21 mouse cellular contexts compared by ENCODE assay signal in the genomic region with DNA sequence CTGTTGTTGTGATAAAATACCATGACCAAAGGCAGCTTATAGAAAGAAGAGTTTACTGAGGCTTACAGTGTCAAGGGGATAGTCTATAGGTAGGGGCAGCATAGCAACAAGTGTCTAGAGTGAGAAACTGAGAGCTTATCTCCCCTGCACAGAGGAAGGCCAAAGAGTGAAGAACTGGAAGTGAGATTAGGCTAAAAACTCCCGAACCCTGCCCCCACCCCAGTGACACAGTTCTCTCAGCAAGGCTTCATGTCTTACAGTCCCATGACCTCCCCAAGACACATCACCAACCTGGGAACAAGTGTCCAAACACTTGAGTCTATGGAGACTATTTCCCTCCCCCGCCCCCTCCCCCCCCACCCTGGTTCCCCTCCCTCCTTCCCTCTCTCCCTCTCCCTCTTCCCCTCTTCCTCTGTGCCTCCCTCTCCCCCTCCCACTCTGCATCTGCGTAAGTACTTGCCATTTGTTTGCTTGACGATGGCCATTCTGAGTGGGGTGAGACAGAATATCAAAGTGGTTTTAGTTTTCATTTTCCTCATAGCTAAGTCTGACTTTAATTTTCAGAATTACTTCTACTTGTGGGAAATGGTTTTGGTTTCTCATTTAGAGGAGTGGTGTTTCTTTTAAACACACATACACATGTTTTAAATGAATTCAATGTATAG. TPM values are rescaled to one million over a fixed set of nuclear protein-coding genes. Genes with fewer than 3 reads are reported as not detected.
DNase-seq lines count a peak whose midpoint lies in the region; ATAC-seq and TF ChIP-seq lines count a peak whose summit lies in the region.
"Had no signal": no experiment of that assay in that cellular context is flagged by ENCODE, and none has a peak within 500 bp of the region (broad histone marks: within the 10 kb centered on the region; RNA-seq: fewer than 3 reads in every experiment).

No protein-coding gene starts in this region.

- H3K4me3 ChIP-seq in liver, embryonic 13.5 days (replicated peaks) = no peak overlapping the region
- H3K4me3 ChIP-seq in G1E (ENCODE audit: low read depth, low read length) = no peak overlapping the region
- H3K4me3 ChIP-seq in neural tube, embryonic 15.5 days (replicated peaks) = no peak overlapping the region
- H3K4me3 ChIP-seq: erythroblast, embryonic 14.5 days; forebrain, embryonic 12.5 days; heart, embryonic 10.5 days; hindbrain, embryonic 15.5 days; myocyte; neural tube, embryonic 13.5 days had no signal

- 38% methylated on average over 4 of the region's 4 CpGs for WGBS in liver, embryonic 13.5 days (ENCODE audit: insufficient replicate concordance)
- 75% methylated on average over 4 of the region's 4 CpGs for WGBS in neural tube, embryonic 15.5 days

- no peak for DNase-seq in liver, embryonic 13.5 days
- no peak for DNase-seq in liver
- peak; percentile 50 for DNase-seq in CD4-positive helper T cell, adult 2 months (ENCODE audit: low read depth, low spot score)
- DNase-seq in G1E (ENCODE audit: low spot score) = no peak
- DNase-seq in cerebellum, postnatal 10 days = no peak
- DNase-seq: adrenal gland, postnatal 14 days; cerebellum, adult 9-10 months; left cerebral cortex, postnatal 4 days; lung, postnatal 4 days; thymus, adult 18-20 months; thymus, postnatal 36 days had no signal

- H3K27me3 ChIP-seq in liver, embryonic 13.5 days = no peaks in the 10 kb centered on the region
- H3K27me3 ChIP-seq in G1E (ENCODE audit: insufficient read depth, low read length) = peaks cover 8% of the 10 kb centered on the region; the same call in 1 of the 2 replicates
- H3K27me3 ChIP-seq in neural tube, embryonic 15.5 days (replicated peaks) = no peaks in the 10 kb centered on the region
- H3K27me3 ChIP-seq: forebrain, embryonic 12.5 days; hindbrain, embryonic 15.5 days; neural tube, embryonic 13.5 days had no signal

- H3K36me3 ChIP-seq in liver, embryonic 13.5 days = no peaks in the 10 kb centered on the region
- H3K36me3 ChIP-seq in G1E (replicated peaks) = no peaks in the 10 kb centered on the region
- no peaks in the 10 kb centered on the region for H3K36me3 ChIP-seq in neural tube, embryonic 15.5 days
- H3K36me3 ChIP-seq: forebrain, embryonic 12.5 days; heart, embryonic 10.5 days; hindbrain, embryonic 15.5 days; neural tube, embryonic 13.5 days had no signal

- H3K4me2 ChIP-seq in liver, embryonic 13.5 days = no peak overlapping the region
- no peak overlapping the region for H3K4me2 ChIP-seq in neural tube, embryonic 15.5 days
- H3K4me2 ChIP-seq: forebrain, embryonic 12.5 days; hindbrain, embryonic 15.5 days; neural tube, embryonic 13.5 days had no signal

- ATAC-seq in liver, embryonic 13.5 days (ENCODE audit: low read depth) = peak; percentile 39; the same call in 1 of the 2 replicates
- 0 out of 2 replicates have a peak, but pooled peaks have one; percentile 15 for ATAC-seq in G1E (ENCODE audit: extremely low read depth, insufficient number of reproducible peaks, low FRiP score, poor library complexity, severe bottlenecking)
- peak; percentile 39 for ATAC-seq in inflammation-experienced regulatory T-cells, adult 6 months
- ATAC-seq in neural tube, embryonic 15.5 days (ENCODE audit: low FRiP score) = no peak
- ATAC-seq: intestine, postnatal 0 days; midbrain, embryonic 16.5 days had no signal

- H3K9me3 ChIP-seq in liver, embryonic 13.5 days (replicated peaks) = no peaks in the 10 kb centered on the region
- H3K9me3 ChIP-seq in G1E (replicated peaks) = no peaks in the 10 kb centered on the region
- H3K9me3 ChIP-seq in neural tube, embryonic 15.5 days (replicated peaks) = no peaks in the 10 kb centered on the region
- H3K9me3 ChIP-seq: forebrain, embryonic 12.5 days; heart, embryonic 10.5 days; hindbrain, embryonic 15.5 days; neural tube, embryonic 13.5 days had no signal

- no peaks in the 10 kb centered on the region for H3K4me1 ChIP-seq in liver, embryonic 13.5 days (replicated peaks)
- H3K4me1 ChIP-seq in G1E (ENCODE audit: insufficient read depth, low read depth, low read length) = peaks cover 1% of the 10 kb centered on the region; the same call in 1 of the 2 replicates
- no peaks in the 10 kb centered on the region for H3K4me1 ChIP-seq in neural tube, embryonic 15.5 days
- H3K4me1 ChIP-seq: hindbrain, embryonic 15.5 days; neural tube, embryonic 13.5 days had no signal

- H3K9ac ChIP-seq in liver, embryonic 13.5 days = no peak overlapping the region
- no peak overlapping the region for H3K9ac ChIP-seq in neural tube, embryonic 15.5 days (replicated peaks)
- H3K9ac ChIP-seq: forebrain, embryonic 12.5 days; hindbrain, embryonic 15.5 days; neural tube, embryonic 13.5 days had no signal

- no peak for TF ChIP-seq CTCF in G1E (IDR thresholded peaks at IDR 0.05; ENCODE audit: low read depth, low read length)

- no peak overlapping the region for H3K27ac ChIP-seq in liver, embryonic 13.5 days
- H3K27ac ChIP-seq in neural tube, embryonic 15.5 days (replicated peaks) = no peak overlapping the region
- H3K27ac ChIP-seq: forebrain, embryonic 12.5 days; heart, embryonic 10.5 days; hindbrain, embryonic 15.5 days; neural tube, embryonic 13.5 days had no signal

RNA-seq across cellular contexts. Expression of a gene that starts 24.7 kb away (rescaled TPM):
- polyA plus RNA-seq in liver, embryonic 13.5 days (2015; fragmentation: Nextera tagmentation; extraction: Ambion mirVana) = 15.2 and 20.2 TPM in 2 replicates
- 102 and 119 TPM in 2 replicates for total RNA-seq in G1E (2014; fragmentation: Nextera tagmentation)
- 124 and 128 TPM in 2 replicates for total RNA-seq in G1E (2017)
- 14.2 and 16.5 TPM in 2 replicates for polyA plus RNA-seq in G1E (2012)
- 10 to 100 TPM; 76.4 to 90.9 (median 87.6) TPM for polyA plus RNA-seq in inflammation-experienced regulatory T-cells, adult 6 months (2017; shearing (Covaris generic))
- polyA plus RNA-seq in neural tube, embryonic 15.5 days (2015; fragmentation: Nextera tagmentation; extraction: Ambion mirVana) = 74.0 and 74.1 TPM in 2 replicates
